Mouse (Mus musculus): ENCODE measurements around the gene Fchsd2. TPM values are rescaled to one million over a fixed set of nuclear protein-coding genes. Genes with fewer than 3 reads are reported as not detected.

Gene Fchsd2
- polyA plus RNA-seq, 1 experiment from 2014 or later: 28.5 TPM

DNA sequence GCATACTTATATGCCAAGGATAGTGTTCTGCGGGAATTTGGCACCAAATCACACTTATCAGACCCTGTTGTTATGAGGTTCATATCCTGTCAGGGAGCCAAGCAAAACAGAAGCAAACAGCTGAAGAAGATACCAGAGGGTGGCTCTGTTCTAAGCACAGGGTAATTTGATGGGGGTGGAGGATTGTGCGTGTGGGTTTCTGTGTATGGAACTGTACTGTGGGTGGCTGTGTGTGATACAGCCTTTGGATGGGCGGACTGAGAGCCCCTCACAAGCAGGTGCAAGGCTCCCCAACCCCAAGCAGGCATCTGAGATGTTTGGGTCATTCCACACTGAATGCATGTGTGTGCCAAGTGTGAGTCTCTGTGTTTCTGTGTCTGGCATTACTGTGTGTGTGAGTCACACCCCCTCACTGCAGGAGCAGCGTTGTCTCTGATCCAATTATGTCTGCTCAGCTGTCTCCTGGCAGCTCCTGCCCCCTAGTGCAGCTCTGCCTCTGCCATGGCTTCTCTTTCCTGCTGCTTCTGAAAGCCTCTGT lies 236.0 kb downstream of the Fchsd2 start:
- Histone ChIP-seq H3K27me3 (ENCODE audit: control insufficient read depth, insufficient read depth, low read length) (no peaks in the 10 kb centered on the region), H3K9ac (ENCODE audit: low read length) (no peak overlapping the region), H3K4me3 (ENCODE audit: low read depth, low read length) (no peak overlapping the region), H3K4me1 (ENCODE audit: control insufficient read depth, insufficient read depth, low read length) (no peaks in the 10 kb centered on the region), H3K4me2 (ENCODE audit: low read depth) (no peak overlapping the region), H3K9me3 (ENCODE audit: control insufficient read depth, low read length) (no peaks in the 10 kb centered on the region), H3K27ac (ENCODE audit: low read depth, low read length) (no peak overlapping the region), H3K36me3 (ENCODE audit: control insufficient read depth, insufficient read depth, low read length) (no peaks in the 10 kb centered on the region)
- WGBS: 76% methylated on average over 4 of the region's 4 CpGs
- no peak for ATAC-seq (ENCODE audit: insufficient read depth, low FRiP score, low TSS enrichment)
- DNase-seq (ENCODE audit: low spot score): no peak

DNA sequence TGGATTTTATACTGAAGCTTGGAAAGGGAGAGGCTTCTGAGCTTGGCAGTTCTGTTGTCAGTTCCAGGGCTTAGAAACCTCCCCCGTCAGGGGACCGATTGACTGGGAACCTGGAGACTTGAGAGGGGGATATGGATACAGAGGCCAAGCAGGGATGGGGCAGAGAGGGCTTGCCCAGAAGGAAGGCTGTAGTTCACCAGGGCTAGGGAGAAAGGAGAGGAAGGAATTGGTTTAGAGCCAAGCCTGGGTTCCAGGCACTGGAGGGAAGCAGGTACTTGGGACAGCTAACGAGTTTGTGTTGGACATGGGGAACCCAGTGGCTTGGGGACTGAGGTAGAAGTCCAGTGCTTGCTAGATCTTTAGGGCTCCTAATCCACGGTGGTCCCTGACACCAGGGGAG lies 236.9 kb downstream of the Fchsd2 start:
- 86% methylated on average over 4 of the region's 4 CpGs for WGBS
- Histone ChIP-seq H3K9ac (ENCODE audit: low read length) (no peak overlapping the region), H3K9me3 (ENCODE audit: control insufficient read depth, low read length) (no peaks in the 10 kb centered on the region), H3K36me3 (ENCODE audit: control insufficient read depth, insufficient read depth, low read length) (no peaks in the 10 kb centered on the region), H3K27me3 (ENCODE audit: control insufficient read depth, insufficient read depth, low read length) (no peaks in the 10 kb centered on the region), H3K4me3 (ENCODE audit: low read depth, low read length) (no peak overlapping the region), H3K4me1 (ENCODE audit: control insufficient read depth, insufficient read depth, low read length) (no peaks in the 10 kb centered on the region), H3K4me2 (ENCODE audit: low read depth) (no peak overlapping the region), H3K27ac (ENCODE audit: low read depth, low read length) (no peak overlapping the region)
- ATAC-seq (ENCODE audit: insufficient read depth, low FRiP score, low TSS enrichment) (no peak), DNase-seq (ENCODE audit: low spot score) (no peak)

GRCm38 (mm10) chr7:101330074-101330840 lies 237.6 kb downstream of the Fchsd2 start:
- no peaks in the 10 kb centered on the region for H3K27me3 ChIP-seq (ENCODE audit: control insufficient read depth, insufficient read depth, low read length)
- WGBS: 73% methylated on average over 10 of the region's 10 CpGs
- no peak overlapping the region for H3K4me2 ChIP-seq (ENCODE audit: low read depth)
- DNase-seq (ENCODE audit: low spot score) (no peak), ATAC-seq (ENCODE audit: insufficient read depth, low FRiP score, low TSS enrichment) (no peak)
- H3K4me3 ChIP-seq (ENCODE audit: low read depth, low read length): no peak overlapping the region
- no peak overlapping the region for H3K9ac ChIP-seq (ENCODE audit: low read length)
- no peaks in the 10 kb centered on the region for H3K9me3 ChIP-seq (ENCODE audit: control insufficient read depth, low read length)
- H3K36me3 ChIP-seq (ENCODE audit: control insufficient read depth, insufficient read depth, low read length): no peaks in the 10 kb centered on the region
- no peak overlapping the region for H3K27ac ChIP-seq (ENCODE audit: low read depth, low read length)
- H3K4me1 ChIP-seq (ENCODE audit: control insufficient read depth, insufficient read depth, low read length): no peaks in the 10 kb centered on the region

GRCm38 (mm10) chr7:101330841-101331173 lies 238.1 kb downstream of the Fchsd2 start:
- 69% methylated on average over 4 of the region's 4 CpGs for WGBS
- no peaks in the 10 kb centered on the region for H3K36me3 ChIP-seq (ENCODE audit: control insufficient read depth, insufficient read depth, low read length)
- DNase-seq (ENCODE audit: low spot score) (no peak), ATAC-seq (ENCODE audit: insufficient read depth, low FRiP score, low TSS enrichment) (no peak)
- no peak overlapping the region for H3K9ac ChIP-seq (ENCODE audit: low read length)
- no peak overlapping the region for H3K27ac ChIP-seq (ENCODE audit: low read depth, low read length)
- no peaks in the 10 kb centered on the region for H3K9me3 ChIP-seq (ENCODE audit: control insufficient read depth, low read length)
- H3K4me3 ChIP-seq (ENCODE audit: low read depth, low read length): no peak overlapping the region
- no peaks in the 10 kb centered on the region for H3K4me1 ChIP-seq (ENCODE audit: control insufficient read depth, insufficient read depth, low read length)
- no peaks in the 10 kb centered on the region for H3K27me3 ChIP-seq (ENCODE audit: control insufficient read depth, insufficient read depth, low read length)
- no peak overlapping the region for H3K4me2 ChIP-seq (ENCODE audit: low read depth)

- H3K4me1 ChIP-seq (ENCODE audit: control insufficient read depth, insufficient read depth, low read length): no peaks in the 10 kb centered on the region
- no peak for ATAC-seq (ENCODE audit: insufficient read depth, low FRiP score, low TSS enrichment)
- no peak overlapping the region for H3K4me2 ChIP-seq (ENCODE audit: low read depth)
- H3K4me3 ChIP-seq (ENCODE audit: low read depth, low read length): no peak overlapping the region
- no peak for DNase-seq (ENCODE audit: low spot score)
- WGBS: 85% methylated on average over 5 of the region's 5 CpGs
- H3K9me3 ChIP-seq (ENCODE audit: control insufficient read depth, low read length): no peaks in the 10 kb centered on the region
- H3K36me3 ChIP-seq (ENCODE audit: control insufficient read depth, insufficient read depth, low read length): no peaks in the 10 kb centered on the region
- no peak overlapping the region for H3K27ac ChIP-seq (ENCODE audit: low read depth, low read length)
- no peak overlapping the region for H3K9ac ChIP-seq (ENCODE audit: low read length)
- H3K27me3 ChIP-seq (ENCODE audit: control insufficient read depth, insufficient read depth, low read length): no peaks in the 10 kb centered on the region
Observed at GRCm38 (mm10) chr7:101332045-101332831, 239.6 kb downstream of the Fchsd2 start.

Other genes starting within 250 kb of the Fchsd2 start
- gene Relt, start 229.4 kb upstream of the Fchsd2 start, polyA plus RNA-seq (2014; fragmentation: Nextera tagmentation; extraction: Ambion mirVana): 2.6 and 3.9 TPM in 2 replicates
- gene Arhgef17, start 160.8 kb upstream of the Fchsd2 start, polyA plus RNA-seq (2014; fragmentation: Nextera tagmentation; extraction: Ambion mirVana): 9.7 and 10.7 TPM in 2 replicates
- gene P2ry6, start 118.2 kb upstream of the Fchsd2 start, polyA plus RNA-seq (2014; fragmentation: Nextera tagmentation; extraction: Ambion mirVana): 2.0 and 3.1 TPM in 2 replicates
- 0.48 and 0.77 TPM in 2 replicates for gene P2ry2, start 80.0 kb upstream of the Fchsd2 start, polyA plus RNA-seq (2014; fragmentation: Nextera tagmentation; extraction: Ambion mirVana)
- 7.2 and 9.5 TPM in 2 replicates for gene Atg16l2, start 209.4 kb downstream of the Fchsd2 start, polyA plus RNA-seq (2014; fragmentation: Nextera tagmentation; extraction: Ambion mirVana)
- 7.0 and 8.0 TPM in 2 replicates for gene Stard10, start 224.2 kb downstream of the Fchsd2 start, polyA plus RNA-seq (2014; fragmentation: Nextera tagmentation; extraction: Ambion mirVana)